Mouse (Mus musculus): ENCODE measurements around the gene Jpt1.
"Not testable (repeated sequence)": the region's sequence is repeated elsewhere in the genome, so short reads cannot be mapped to it uniquely, and the experiment has no call there.

Gene Jpt1

DNA sequence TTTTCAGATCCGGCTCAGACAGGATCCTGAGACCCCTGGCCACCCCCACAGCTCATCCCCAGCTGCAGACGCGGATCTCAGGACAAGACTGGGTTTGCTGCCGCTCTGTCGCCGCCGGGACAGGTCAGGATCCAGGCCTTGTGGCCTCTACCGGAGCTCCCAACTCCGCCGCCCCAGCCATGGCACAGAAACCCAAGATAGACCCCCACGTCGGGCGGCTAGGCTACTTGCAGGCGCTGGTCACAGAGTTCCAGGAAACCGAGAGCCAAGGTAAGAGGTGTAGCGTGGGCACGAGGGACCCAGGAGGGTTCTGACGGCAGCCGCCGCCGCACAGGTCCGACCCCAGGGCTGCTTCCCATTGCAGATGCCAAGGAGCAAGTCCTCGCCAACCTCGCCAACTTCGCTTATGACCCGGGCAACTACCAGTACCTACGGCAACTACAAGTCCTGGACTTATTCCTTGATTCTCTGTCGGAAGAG, 38.4 kb downstream of the Jpt1 start:
- DNase-seq (ENCODE audit: low spot score in 2 of 2) = no peak

- peak; percentile 96 for DNase-seq (ENCODE audit: low spot score in 2 of 2)
Measured at GRCm38 (mm10) chr11:115475025-115475757, 39.0 kb downstream of the Jpt1 start, which contains the start of gene Armc7. TSS of gene Armc7 (plus strand) at chr11:115475667.

DNA sequence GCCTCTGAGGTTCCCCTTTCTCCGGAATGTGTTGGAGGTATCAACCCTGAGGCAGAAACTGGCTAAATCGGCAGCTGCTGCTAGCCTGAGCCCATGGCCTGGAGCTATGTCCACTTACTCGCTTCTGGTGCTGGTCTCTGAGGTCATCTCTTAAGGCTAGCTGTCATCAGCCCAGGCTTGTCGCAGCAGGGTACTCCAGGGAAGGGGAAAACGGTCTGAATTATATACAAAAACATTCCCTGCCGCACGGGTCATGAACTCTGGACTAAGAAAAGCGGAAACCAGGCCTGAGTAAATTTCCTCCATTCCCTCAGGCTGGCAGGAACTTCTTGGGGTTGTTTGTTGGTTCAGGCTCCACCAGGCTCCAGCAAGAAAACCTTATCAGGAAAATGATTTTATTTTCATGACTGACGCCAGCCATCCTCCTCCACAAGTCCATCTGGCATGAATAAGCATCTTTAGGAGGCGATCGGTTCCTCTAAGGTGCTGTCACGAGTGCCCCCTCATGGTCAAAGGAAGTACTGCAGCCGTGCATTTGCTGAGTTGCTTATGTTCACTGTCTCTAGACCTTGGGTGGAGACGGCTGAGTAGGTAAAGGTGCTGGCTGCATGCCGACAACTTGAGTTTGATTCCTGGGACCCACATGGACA, 40.4 kb downstream of the Jpt1 start:
- peak; percentile 96 for DNase-seq (ENCODE audit: low spot score in 2 of 2)

GRCm38 (mm10) chr11:115472183-115472582, 42.0 kb downstream of the Jpt1 start:
- no peak for DNase-seq (ENCODE audit: low spot score in 2 of 2)

DNA sequence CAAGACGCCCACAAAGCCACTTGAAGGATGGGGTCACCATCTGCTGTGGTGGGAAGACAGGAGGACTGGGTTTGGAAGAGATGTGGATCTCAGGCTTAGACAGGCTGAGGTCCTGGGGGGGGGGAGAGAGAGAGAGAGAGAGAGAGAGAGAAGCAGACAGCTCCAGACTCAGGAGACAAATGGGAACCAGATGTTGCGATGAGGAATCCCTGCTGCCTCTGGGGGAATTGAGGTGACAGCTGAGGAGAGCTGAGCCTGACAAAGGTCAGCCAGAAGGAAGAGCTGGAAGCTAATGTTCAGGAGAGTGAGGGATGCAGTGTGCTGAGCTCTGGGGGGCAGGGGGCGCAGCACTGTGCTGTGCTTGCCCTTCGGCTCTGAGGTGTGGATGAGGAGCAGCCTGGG, 47.0 kb downstream of the Jpt1 start:
- no peak for DNase-seq (ENCODE audit: low spot score in 2 of 2)

GRCm38 (mm10) chr11:115464851-115465250, 49.3 kb downstream of the Jpt1 start:
- DNase-seq (ENCODE audit: low spot score in 2 of 2) = no peak

DNA sequence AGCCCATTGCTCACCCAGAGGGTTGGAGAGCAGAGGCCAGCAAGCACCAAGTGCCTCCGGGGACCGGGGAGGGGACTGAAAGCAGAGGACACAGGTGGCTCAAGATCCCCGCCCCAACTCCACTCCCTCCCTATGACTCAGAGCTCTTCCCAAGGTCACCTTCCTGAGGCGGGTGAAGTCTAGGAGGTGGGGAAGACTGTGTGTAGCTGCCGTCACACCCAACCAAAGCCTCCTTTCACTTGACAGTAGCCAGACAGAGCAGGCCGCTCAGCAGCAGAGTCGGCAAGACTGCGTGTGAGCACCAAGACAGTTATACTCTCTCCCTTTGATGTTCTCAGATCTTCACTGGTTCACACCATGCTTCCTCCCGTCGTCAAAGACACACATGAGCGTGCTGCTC, 50.8 kb downstream of the Jpt1 start:
- DNase-seq (ENCODE audit: low spot score in 2 of 2) = no peak

- peak in 1 of 2 experiments; percentile 24 for DNase-seq (ENCODE audit: low spot score in 2 of 2)
Measured at GRCm38 (mm10) chr11:115462243-115462891, 51.8 kb downstream of the Jpt1 start, which contains the start of gene Slc16a5. TSS of gene Slc16a5 (plus strand) at chr11:115462474.

DNA sequence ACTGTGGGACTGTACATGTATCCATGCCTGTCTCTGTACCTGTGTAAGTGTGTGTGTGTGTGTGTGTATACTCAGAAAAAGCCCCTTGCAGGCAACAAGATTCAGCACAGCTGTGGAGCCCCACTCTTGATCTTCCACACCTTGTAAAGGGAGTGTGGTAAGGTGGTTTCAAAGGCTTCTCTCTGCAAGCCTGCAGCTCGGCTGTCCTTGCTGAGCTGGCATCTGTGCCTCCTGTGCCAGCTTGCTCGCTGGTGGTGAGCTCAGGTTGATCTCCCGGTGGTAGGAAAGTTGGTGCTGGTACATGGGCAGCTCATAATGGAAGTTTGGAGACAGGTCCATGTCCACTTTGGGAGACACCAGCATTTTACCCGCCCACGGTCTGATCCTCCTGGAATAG, 52.3 kb downstream of the Jpt1 start:
- no peak for DNase-seq (ENCODE audit: low spot score in 2 of 2)

DNA sequence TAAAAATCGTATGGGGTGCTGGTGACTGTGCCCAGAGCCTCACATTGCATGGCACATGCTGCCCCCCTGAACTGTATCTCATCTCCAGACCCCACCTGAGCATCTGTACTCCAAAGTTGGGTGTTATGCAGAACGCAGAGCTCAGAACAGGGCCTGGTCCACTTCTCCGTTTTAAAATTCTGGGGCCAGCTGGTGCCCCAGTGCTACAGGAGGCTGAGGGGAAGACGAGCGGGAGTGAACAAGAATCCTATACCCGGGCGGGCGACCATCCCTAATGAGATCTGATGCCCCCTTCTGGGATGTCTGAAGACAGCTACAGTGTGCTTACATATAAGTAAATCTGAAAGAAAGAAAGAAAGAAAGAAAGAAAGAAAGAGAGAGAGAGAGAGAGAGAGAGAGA, 53.2 kb downstream of the Jpt1 start:
- no peak for DNase-seq (ENCODE audit: low spot score in 2 of 2)

GRCm38 (mm10) chr11:115457405-115457804, 56.8 kb downstream of the Jpt1 start:
- no peak for DNase-seq (ENCODE audit: low spot score in 2 of 2)

DNA sequence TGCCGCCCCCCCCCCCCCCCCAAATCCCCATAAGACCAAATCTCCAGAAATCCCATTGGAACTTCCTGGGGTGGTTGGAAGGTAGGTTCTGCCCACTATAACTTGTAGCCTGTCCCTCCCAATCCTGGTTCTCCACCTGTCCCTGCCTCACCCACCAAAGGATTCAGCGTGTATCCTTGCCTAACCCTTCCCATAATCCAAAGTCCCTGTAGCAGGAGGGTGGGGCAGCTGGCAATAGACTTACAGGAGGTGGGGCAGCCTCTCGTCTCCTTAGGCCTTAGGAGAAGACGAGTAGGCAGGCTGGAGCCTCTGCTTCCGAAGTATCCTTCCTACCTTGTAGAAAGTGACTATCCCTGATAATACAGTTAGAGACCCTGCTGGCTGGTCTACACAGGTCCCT, 58.0 kb downstream of the Jpt1 start:
- no peak for DNase-seq (ENCODE audit: low spot score in 2 of 2)

DNA sequence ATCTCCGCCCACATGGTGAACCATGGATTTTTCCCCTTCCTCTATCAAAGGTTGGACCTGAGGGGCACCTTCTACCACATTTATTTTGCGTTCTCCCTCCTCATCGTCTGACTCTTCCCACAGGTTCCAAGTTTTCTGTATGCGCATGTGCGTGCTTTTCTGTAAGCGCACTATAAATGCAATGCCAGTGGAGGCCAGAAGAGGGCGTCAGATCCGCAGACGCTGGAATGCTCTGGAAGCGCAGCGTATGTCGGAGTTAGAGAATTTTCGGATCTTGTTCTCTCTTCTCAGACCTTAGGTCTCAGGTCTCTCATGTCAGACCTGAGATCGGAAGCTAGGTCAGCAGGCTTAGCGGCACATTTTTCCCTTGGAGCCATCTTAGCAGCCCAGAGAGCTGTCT, 58.6 kb downstream of the Jpt1 start:
- DNase-seq (ENCODE audit: low spot score in 2 of 2) = no peak

DNA sequence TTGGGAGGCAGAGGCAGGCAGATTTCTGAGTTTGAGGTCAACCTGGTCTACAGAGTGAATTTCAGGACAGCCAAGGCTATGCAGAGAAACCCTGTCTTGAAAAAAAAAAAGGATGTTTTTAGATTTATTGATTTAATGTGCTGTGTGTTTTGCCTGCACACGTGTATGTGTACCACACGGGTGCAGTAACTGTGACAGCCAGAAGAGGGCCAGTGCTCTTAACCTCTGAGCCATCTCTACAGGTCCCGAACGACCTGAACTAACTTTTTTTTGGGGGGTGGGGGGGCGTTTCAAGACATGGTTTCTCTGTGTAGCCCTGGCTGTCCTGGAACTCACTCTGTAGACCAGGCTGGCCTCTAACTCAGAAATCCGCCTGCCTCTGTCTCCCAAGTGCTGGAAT, 59.4 kb downstream of the Jpt1 start:
- DNase-seq (ENCODE audit: low spot score in 2 of 2) = not testable (repeated sequence)

DNA sequence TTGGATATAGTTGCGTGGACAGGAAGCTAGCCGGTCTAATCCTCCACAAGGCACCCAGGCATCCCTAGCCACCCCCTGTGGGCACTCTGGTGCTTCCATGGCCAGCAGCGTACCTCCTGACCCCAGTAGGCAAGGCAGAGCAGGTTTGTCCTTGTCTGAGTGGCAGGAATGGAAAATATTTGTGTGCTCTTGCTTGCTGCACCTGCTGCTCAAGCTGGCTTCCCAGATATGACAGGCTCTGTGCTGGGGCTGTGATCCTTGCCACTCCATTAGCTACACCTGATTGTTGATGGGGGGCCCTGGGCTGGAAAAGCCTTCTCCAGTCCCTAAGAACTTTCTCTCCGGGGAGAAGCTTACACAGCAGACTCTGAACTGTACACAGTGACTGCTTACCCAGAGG, 60.9 kb downstream of the Jpt1 start:
- DNase-seq (ENCODE audit: low spot score in 2 of 2) = no peak

- DNase-seq (ENCODE audit: low spot score in 2 of 2) = no peak
Measured at GRCm38 (mm10) chr11:115452281-115452860, 61.8 kb downstream of the Jpt1 start.

- DNase-seq (ENCODE audit: low spot score in 2 of 2) = no peak
Measured at GRCm38 (mm10) chr11:115451781-115452241, 62.4 kb downstream of the Jpt1 start.

GRCm38 (mm10) chr11:115450176-115450575, 64.0 kb downstream of the Jpt1 start:
- DNase-seq (ENCODE audit: low spot score in 2 of 2) = no peak

- no peak for DNase-seq (ENCODE audit: low spot score in 2 of 2)
Measured at GRCm38 (mm10) chr11:115448998-115449397, 65.2 kb downstream of the Jpt1 start.

- no peak for DNase-seq (ENCODE audit: low spot score in 2 of 2)
Measured at GRCm38 (mm10) chr11:115448075-115448474, 66.1 kb downstream of the Jpt1 start.

All from right cerebral cortex, postnatal 10 days (tissue).